Mouse (Mus musculus) embryonic facial prominence, embryonic 12.5 days (tissue): ENCODE data around the gene Slc22a20. TPM values are rescaled to one million over a fixed set of nuclear protein-coding genes. Genes with fewer than 3 reads are reported as not detected.

ENCODE experiments used
- ATAC-seq: fragments of 200-750 bp; cut with Nextera tagmentation; 2 replicates; pipeline ENCODE4 v1.8.0; 2017; ENCODE audit not compliant: insufficient number of reproducible peaks, insufficient read depth, low FRiP score, low TSS enrichment
- H3K27ac ChIP-seq: fragments of 300-500 bp; sonication (generic); 2 replicates; pipeline ENCODE4 v1.5.1; 2016; ENCODE audit warnings: mild to moderate bottlenecking
- H3K27me3 ChIP-seq: fragments of 300-500 bp; sonication (generic); 2 replicates; pipeline ENCODE4 v1.6.1; 2016; ENCODE audit warnings: mild to moderate bottlenecking, moderate library complexity
- H3K36me3 ChIP-seq: fragments of 300-500 bp; sonication (generic); 2 replicates; pipeline ENCODE4 v1.6.1; 2016; ENCODE audit warnings: mild to moderate bottlenecking
- H3K4me1 ChIP-seq: fragments of 300-500 bp; sonication (generic); 2 replicates; pipeline ENCODE4 v1.6.1; 2016
- H3K4me2 ChIP-seq: fragments of 300-500 bp; sonication (generic); replicated peaks from 2 replicates; pipeline ENCODE4 v1.6.1; 2016; ENCODE audit warnings: mild to moderate bottlenecking, moderate library complexity
- H3K4me3 ChIP-seq: fragments of 300-500 bp; sonication (generic); 2 replicates; pipeline ENCODE4 v1.5.1; 2016; ENCODE audit warnings: mild to moderate bottlenecking
- H3K9ac ChIP-seq: fragments of 300-500 bp; sonication (generic); 2 replicates; pipeline ENCODE4 v1.6.1; 2016; ENCODE audit warnings: mild to moderate bottlenecking, moderate library complexity
- H3K9me3 ChIP-seq: fragments of 300-500 bp; sonication (generic); 2 replicates; pipeline ENCODE4 v1.6.1; 2016; ENCODE audit warnings: mild to moderate bottlenecking, moderate library complexity
- WGBS: fragments of 180-500 bp; shearing (Covaris S2); methylation state at CpG from one replicate; pipeline ENCODE4 v1.1.7; 2016; 5-methylcytosine and 5-hydroxymethylcytosine counted together
- polyA plus RNA-seq: library from polyadenylated mRNA; unstranded; fragments of >200 nt; fragmentation: Nextera tagmentation; extraction: Ambion mirVana; gene quantifications from 2 replicates; pipeline ENCODE4 v1.2.1, GENCODE M21; 2016

Slc22a20 gene
- polyA plus RNA-seq, 1 experiment from 2014 or later = not detected

DNA sequence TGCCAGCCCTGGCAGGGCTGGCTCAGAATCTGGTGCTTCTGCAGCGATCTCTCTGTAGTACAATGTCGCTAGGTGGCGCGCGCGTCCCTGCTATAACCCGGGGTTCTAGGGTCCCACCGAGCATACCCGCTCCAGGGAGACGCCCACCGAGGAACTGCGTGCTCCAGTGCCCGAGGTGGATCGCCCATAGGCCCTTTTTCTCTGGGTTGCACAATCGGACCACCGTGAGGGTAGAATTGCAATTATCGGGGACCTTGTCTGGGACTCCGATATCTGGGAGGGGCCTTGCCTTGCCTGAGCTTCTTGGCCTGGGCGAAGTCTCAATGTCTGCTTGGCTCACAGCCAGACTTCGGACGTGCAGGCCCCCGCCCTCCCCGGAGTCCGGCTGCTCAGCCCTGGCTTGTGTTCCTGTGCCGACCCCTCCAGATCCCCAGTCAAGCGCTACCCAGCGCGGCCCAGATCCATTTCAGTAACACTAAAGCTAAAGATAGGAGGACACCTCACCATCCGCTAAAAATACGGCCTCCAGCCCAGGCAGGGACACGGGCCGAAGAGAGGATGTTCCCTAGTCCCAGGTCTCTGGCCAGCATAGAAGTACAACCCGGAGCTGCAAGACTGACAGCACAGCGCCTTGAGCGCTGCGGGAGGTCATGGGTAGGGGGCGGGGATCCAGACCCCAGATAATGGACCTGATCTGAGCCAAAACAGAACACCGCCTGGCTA is 61.8 kb downstream of the Slc22a20 start:
- Histone ChIP-seq H3K9me3 (no peaks in the 10 kb centered on the region), H3K36me3 (no peaks in the 10 kb centered on the region), H3K4me1 (peaks cover 14% of the 10 kb centered on the region; the same call in 1 of the 2 replicates), H3K9ac (peak overlapping the region; percentile 49), H3K27ac (peak overlapping the region; percentile 51; the same call in 1 of the 2 replicates), H3K27me3 (0 out of 2 replicates have a peak, but pooled peaks cover 10% of the 10 kb centered on the region), H3K4me3 (peak overlapping the region; percentile 47), H3K4me2 (peak overlapping the region; percentile 99)
- under 1% methylated on average over 38 of the region's 38 CpGs for WGBS
- ATAC-seq = peak; percentile 78

DNA sequence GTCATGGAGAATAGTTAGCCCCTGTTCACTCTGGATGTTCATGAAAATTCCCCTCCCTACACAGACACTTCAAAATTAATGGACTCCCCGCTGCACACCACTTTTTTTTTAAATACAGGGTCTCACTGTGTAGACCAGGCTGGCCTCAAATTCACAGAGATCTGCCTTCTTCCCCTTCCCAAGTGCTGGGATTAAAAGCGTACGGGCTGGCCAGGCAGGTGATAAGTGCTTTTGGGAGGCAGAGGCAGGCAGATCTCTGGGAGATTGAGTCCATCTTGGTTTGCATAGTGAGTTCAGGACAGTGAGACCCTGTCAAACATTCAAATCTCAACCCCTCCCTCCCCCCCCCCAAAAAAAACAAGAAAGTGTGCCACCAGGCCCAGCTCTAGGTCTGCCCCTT is 63.0 kb downstream of the Slc22a20 start:
- H3K9ac ChIP-seq = no peak overlapping the region
- no peak for ATAC-seq
- 95% methylated on average over 3 of the region's 3 CpGs for WGBS

DNA sequence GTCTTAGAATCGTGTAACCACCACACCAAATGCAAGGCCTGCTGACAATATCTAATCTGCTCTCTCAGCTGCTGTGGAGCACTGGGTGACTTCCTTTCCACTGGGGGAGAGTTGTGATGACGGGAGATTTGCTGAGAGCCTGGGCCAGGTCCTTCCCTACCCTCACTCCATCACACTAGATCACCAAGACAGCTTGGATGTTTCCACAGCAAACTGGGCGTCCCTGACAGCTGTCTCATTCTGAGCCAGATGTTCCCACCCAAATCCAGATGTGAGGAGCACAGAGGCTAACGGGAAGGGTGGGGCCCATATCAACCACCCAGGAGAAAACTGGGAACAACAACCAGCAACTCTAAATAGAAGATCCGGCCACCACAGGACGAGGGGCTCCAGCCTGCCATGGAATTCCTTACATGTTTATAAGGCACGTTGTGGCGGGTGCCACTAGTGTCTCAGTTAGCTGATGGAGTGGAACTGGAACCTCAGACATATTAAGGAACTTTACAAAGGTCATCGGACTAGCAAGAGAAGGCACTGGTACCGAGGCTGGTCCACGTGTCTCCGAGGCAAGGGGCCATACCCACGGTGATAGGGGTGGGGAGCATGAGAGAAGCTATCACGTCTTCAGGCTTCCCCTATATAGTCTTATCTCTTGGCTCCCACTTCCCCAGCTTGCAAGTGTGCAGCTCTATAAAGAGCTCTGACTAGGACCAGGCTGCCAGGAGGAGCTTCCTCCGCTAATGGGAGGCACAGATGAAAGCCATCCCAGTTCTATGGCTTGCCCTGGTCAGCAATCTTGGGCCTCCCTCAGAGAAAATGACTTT is 63.6 kb downstream of the Slc22a20 start:
- Histone ChIP-seq H3K36me3 (no peaks in the 10 kb centered on the region), H3K4me2 (no peak overlapping the region), H3K4me1 (0 out of 2 replicates have a peak, but pooled peaks cover 7% of the 10 kb centered on the region), H3K27ac (no peak overlapping the region), H3K9me3 (no peaks in the 10 kb centered on the region), H3K4me3 (no peak overlapping the region), H3K27me3 (0 out of 2 replicates have a peak, but pooled peaks cover 10% of the 10 kb centered on the region), H3K9ac (no peak overlapping the region)
- ATAC-seq = no peak
- WGBS = 78% methylated on average over 15 of the region's 15 CpGs

More for the DNA sequence above, 63.0 kb downstream of the Slc22a20 start:
- H3K36me3 ChIP-seq = no peaks in the 10 kb centered on the region
- no peak overlapping the region for H3K4me3 ChIP-seq
- 0 out of 2 replicates have a peak, but pooled peaks cover 7% of the 10 kb centered on the region for H3K4me1 ChIP-seq
- H3K27me3 ChIP-seq = 0 out of 2 replicates have a peak, but pooled peaks cover 10% of the 10 kb centered on the region
- no peaks in the 10 kb centered on the region for H3K9me3 ChIP-seq
- H3K4me2 ChIP-seq = no peak overlapping the region
- no peak overlapping the region for H3K27ac ChIP-seq

DNA sequence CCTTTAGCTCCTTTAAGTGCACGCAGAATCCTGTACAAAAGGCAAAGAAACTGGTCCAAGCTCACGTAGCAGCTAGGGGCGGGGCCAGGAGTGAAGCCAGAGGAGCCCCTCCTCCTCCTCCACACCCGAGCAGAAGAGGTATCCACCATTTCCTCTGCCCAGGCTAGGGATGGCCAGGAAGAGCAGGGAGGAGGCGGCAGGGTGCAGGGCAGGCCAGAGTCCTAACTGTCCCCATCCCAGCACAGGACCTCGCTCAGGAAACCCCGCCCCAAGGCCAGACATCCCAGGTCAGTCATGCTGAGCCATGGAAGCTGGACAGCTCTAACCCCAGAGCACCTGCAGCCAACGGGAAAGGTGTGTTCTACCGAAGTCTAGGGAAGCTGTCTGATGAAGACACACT is 64.2 kb downstream of the Slc22a20 start:
- Histone ChIP-seq H3K4me3 (no peak overlapping the region), H3K9me3 (no peaks in the 10 kb centered on the region), H3K36me3 (no peaks in the 10 kb centered on the region), H3K27ac (no peak overlapping the region), H3K4me1 (0 out of 2 replicates have a peak, but pooled peaks cover 7% of the 10 kb centered on the region), H3K9ac (no peak overlapping the region; the same call in 1 of the 2 replicates), H3K27me3 (0 out of 2 replicates have a peak, but pooled peaks cover 10% of the 10 kb centered on the region), H3K4me2 (peak overlapping the region; percentile 24; the same call in 1 of the 2 replicates)
- ATAC-seq = no peak
- 16% methylated on average over 9 of the region's 9 CpGs for WGBS

Other genes starting within 250 kb of the Slc22a20 start
- gene Ltbp3, start 245.2 kb downstream of the Slc22a20 start, polyA plus RNA-seq = 25.3 and 27.0 TPM in 2 replicates
- 78.8 and 80.0 TPM in 2 replicates for gene Scyl1, start 214.7 kb downstream of the Slc22a20 start, polyA plus RNA-seq
- gene Frmd8, start 110.9 kb downstream of the Slc22a20 start, polyA plus RNA-seq = 35.3 and 41.4 TPM in 2 replicates
- gene Slc25a45, start 108.3 kb downstream of the Slc22a20 start, polyA plus RNA-seq = 2.0 and 3.1 TPM in 2 replicates
- 5.3 and 6.3 TPM in 2 replicates for gene Tigd3, start 92.0 kb downstream of the Slc22a20 start, polyA plus RNA-seq
- 192 and 207 TPM in 2 replicates for gene Dpf2, start 73.1 kb downstream of the Slc22a20 start, polyA plus RNA-seq
- gene Cdc42ep2, start 61.3 kb downstream of the Slc22a20 start, polyA plus RNA-seq = 3.6 and 4.2 TPM in 2 replicates
- gene Pola2, start 21.9 kb downstream of the Slc22a20 start, polyA plus RNA-seq = 80.5 and 82.9 TPM in 2 replicates
- gene Capn1, start 29.8 kb upstream of the Slc22a20 start, polyA plus RNA-seq = 7.0 and 7.7 TPM in 2 replicates
- gene Syvn1, start 60.4 kb upstream of the Slc22a20 start, polyA plus RNA-seq = 26.4 and 29.8 TPM in 2 replicates
- gene Mrpl49, start 71.6 kb upstream of the Slc22a20 start, polyA plus RNA-seq = 79.3 and 79.4 TPM in 2 replicates
- gene Fau, start 71.7 kb upstream of the Slc22a20 start, polyA plus RNA-seq = 703 and 704 TPM in 2 replicates
- 38.1 and 39.3 TPM in 2 replicates for gene Znhit2, start 75.0 kb upstream of the Slc22a20 start, polyA plus RNA-seq
- gene Tm7sf2, start 82.2 kb upstream of the Slc22a20 start, polyA plus RNA-seq = 31.9 and 33.2 TPM in 2 replicates
- gene Vps51, start 91.1 kb upstream of the Slc22a20 start, polyA plus RNA-seq = 76.0 and 78.4 TPM in 2 replicates
- not detected in 2 replicates for gene Tmem262, start 93.9 kb upstream of the Slc22a20 start, polyA plus RNA-seq
- 1.2 and 2.0 TPM in 2 replicates for gene Gm28374, start 96.1 kb upstream of the Slc22a20 start, polyA plus RNA-seq
- gene Zfpl1, start 98.8 kb upstream of the Slc22a20 start, polyA plus RNA-seq = 75.5 and 80.8 TPM in 2 replicates
- gene Cdca5, start 98.8 kb upstream of the Slc22a20 start, polyA plus RNA-seq = 40.6 TPM in 2 replicates
- 0.43 and 0.50 TPM in 2 replicates for gene AC131692.1, start 108.3 kb upstream of the Slc22a20 start, polyA plus RNA-seq
- gene Naaladl1, start 119.6 kb upstream of the Slc22a20 start, polyA plus RNA-seq = 0.55 and 0.64 TPM in 2 replicates
- gene Sac3d1, start 132.5 kb upstream of the Slc22a20 start, polyA plus RNA-seq = 55.6 and 58.8 TPM in 2 replicates
- 33.6 and 35.8 TPM in 2 replicates for gene Snx15, start 142.2 kb upstream of the Slc22a20 start, polyA plus RNA-seq
- gene Batf2, start 154.8 kb upstream of the Slc22a20 start, polyA plus RNA-seq = not detected in 2 replicates
- 100 and 102 TPM in 2 replicates for gene Arl2, start 155.4 kb upstream of the Slc22a20 start, polyA plus RNA-seq
- gene Majin, start 198.2 kb upstream of the Slc22a20 start, polyA plus RNA-seq = not detected in 2 replicates
- 2.3 and 3.1 TPM in 2 replicates for gene Gpha2, start 240.2 kb upstream of the Slc22a20 start, polyA plus RNA-seq
- 34.5 and 40.1 TPM in 2 replicates for gene Ppp2r5b, start 249.7 kb upstream of the Slc22a20 start, polyA plus RNA-seq